Mouse (Mus musculus) MN1 (cell line): ENCODE measurements around the gene Sae1.
A peak's percentile ranks its signal among the peaks of the same experiment; 100 is the strongest.

Experiments used
- DNase-seq: peaks from one replicate; pipeline ENCODE4 v3.0.0-alpha.2; 2016; ENCODE audit warnings: low spot score

Gene Sae1

GRCm38 (mm10) chr7:16387160-16388041 is at the start of gene Sae1:
Gene Sae1, minus strand, starts transcription at chr7:16387806.
- DNase-seq: peak; percentile 96

- no peak for DNase-seq
Measured at GRCm38 (mm10) chr7:16435088-16435487, 47.5 kb upstream of the Sae1 start.

- peak; percentile 27 for DNase-seq
Measured at GRCm38 (mm10) chr7:16433352-16433971, 45.9 kb upstream of the Sae1 start.

- peak; percentile 68 for DNase-seq
Measured at GRCm38 (mm10) chr7:16426129-16426729, 38.6 kb upstream of the Sae1 start.

- DNase-seq: no peak
Measured at GRCm38 (mm10) chr7:16425721-16426120, 38.1 kb upstream of the Sae1 start.

GRCm38 (mm10) chr7:16423731-16424130 is 36.1 kb upstream of the Sae1 start:
- DNase-seq: no peak

- no peak for DNase-seq
Measured at GRCm38 (mm10) chr7:16422222-16422856, 34.7 kb upstream of the Sae1 start.

- DNase-seq: no peak
Measured at GRCm38 (mm10) chr7:16420493-16421118, 33.0 kb upstream of the Sae1 start.

- DNase-seq: no peak
Measured at GRCm38 (mm10) chr7:16418713-16419112, 31.1 kb upstream of the Sae1 start.

GRCm38 (mm10) chr7:16417141-16417771 is 29.6 kb upstream of the Sae1 start:
- no peak for DNase-seq

- DNase-seq: no peak
Measured at GRCm38 (mm10) chr7:16415426-16415825, 27.8 kb upstream of the Sae1 start.

GRCm38 (mm10) chr7:16412930-16413329 is 25.3 kb upstream of the Sae1 start:
- no peak for DNase-seq

- DNase-seq: no peak
Measured at GRCm38 (mm10) chr7:16412220-16412896, 24.8 kb upstream of the Sae1 start.

GRCm38 (mm10) chr7:16411100-16411499 is 23.5 kb upstream of the Sae1 start:
- no peak for DNase-seq

- DNase-seq: no peak
Measured at GRCm38 (mm10) chr7:16406978-16407377, 19.4 kb upstream of the Sae1 start.

GRCm38 (mm10) chr7:16405516-16406351 is 18.1 kb upstream of the Sae1 start:
- peak; percentile 61 for DNase-seq

- DNase-seq: peak; percentile 27
Measured at GRCm38 (mm10) chr7:16405073-16405455, 17.5 kb upstream of the Sae1 start.

GRCm38 (mm10) chr7:16404315-16405072 is 16.9 kb upstream of the Sae1 start:
- DNase-seq: no peak
